Mouse (Mus musculus): ENCODE results near the gene Pnlip. TPM values are rescaled to one million over a fixed set of nuclear protein-coding genes. Genes with fewer than 3 reads are reported as not detected.

Gene Pnlip
- total and polyA plus RNA-seq, 2 experiments from 2014 or later, result 0.17 TPM; not detected in 1

GRCm38 (mm10) chr19:58663317-58663716, 11.0 kb downstream of the Pnlip start:
- H3K4me1 ChIP-seq (ENCODE audit: insufficient read depth, low read length), result no peaks in the 10 kb centered on the region
- H3K4me3 ChIP-seq (ENCODE audit: low read depth, low read length), result no peak overlapping the region
- no peak for DNase-seq (ENCODE audit: low spot score)
- TF ChIP-seq CTCF (IDR thresholded peaks at IDR 0.05), result no peak
- no peaks in the 10 kb centered on the region for H3K27me3 ChIP-seq (ENCODE audit: insufficient read depth, low read length)
- WGBS, result 78% methylated on average over 2 of the region's 2 CpGs
- no peak overlapping the region for H3K9ac ChIP-seq (replicated peaks; ENCODE audit: low read length, poor library complexity, severe bottlenecking)
- no peaks in the 10 kb centered on the region for H3K36me3 ChIP-seq (ENCODE audit: insufficient read depth, low read length)
- no peak overlapping the region for H3K4me2 ChIP-seq (ENCODE audit: low read depth, low read length, poor library complexity, severe bottlenecking)
- H3K27ac ChIP-seq (ENCODE audit: low read depth, low read length), result no peak overlapping the region
- H3K9me3 ChIP-seq (ENCODE audit: low read length), result no peaks in the 10 kb centered on the region
- ATAC-seq (ENCODE audit: low FRiP score), result no peak

DNA sequence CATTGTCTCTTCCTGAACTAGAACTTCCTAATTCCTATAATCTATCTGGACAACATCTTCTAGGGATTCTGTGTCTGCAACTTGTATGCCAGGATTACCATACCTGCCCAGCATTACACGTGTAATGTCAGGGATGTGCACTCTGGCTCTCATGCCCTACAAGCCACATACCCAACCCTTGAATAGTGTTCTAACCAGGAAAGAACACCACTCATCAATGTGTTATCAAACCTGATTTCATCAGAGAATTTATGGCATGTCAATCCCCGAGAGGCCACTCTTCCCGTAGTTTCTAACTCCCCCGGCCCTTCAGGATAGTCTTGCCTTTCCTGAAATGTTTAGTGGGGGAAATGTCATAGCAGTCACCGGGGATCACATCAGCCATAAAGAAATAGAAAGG, 12.6 kb downstream of the Pnlip start:
- TF ChIP-seq CTCF (IDR thresholded peaks at IDR 0.05), result no peak
- Histone ChIP-seq H3K4me1 (ENCODE audit: insufficient read depth, low read length) (no peaks in the 10 kb centered on the region), H3K9me3 (ENCODE audit: low read length) (no peaks in the 10 kb centered on the region), H3K27ac (ENCODE audit: low read depth, low read length) (no peak overlapping the region), H3K4me3 (ENCODE audit: low read depth, low read length) (no peak overlapping the region), H3K36me3 (ENCODE audit: insufficient read depth, low read length) (no peaks in the 10 kb centered on the region), H3K27me3 (ENCODE audit: insufficient read depth, low read length) (no peaks in the 10 kb centered on the region), H3K4me2 (ENCODE audit: low read depth, low read length, poor library complexity, severe bottlenecking) (no peak overlapping the region), H3K9ac (replicated peaks; ENCODE audit: low read length, poor library complexity, severe bottlenecking) (no peak overlapping the region)
- WGBS, result 89% methylated on average over 5 of the region's 5 CpGs
- ATAC-seq (ENCODE audit: low FRiP score), result no peak
- DNase-seq (ENCODE audit: low spot score), result no peak

DNA sequence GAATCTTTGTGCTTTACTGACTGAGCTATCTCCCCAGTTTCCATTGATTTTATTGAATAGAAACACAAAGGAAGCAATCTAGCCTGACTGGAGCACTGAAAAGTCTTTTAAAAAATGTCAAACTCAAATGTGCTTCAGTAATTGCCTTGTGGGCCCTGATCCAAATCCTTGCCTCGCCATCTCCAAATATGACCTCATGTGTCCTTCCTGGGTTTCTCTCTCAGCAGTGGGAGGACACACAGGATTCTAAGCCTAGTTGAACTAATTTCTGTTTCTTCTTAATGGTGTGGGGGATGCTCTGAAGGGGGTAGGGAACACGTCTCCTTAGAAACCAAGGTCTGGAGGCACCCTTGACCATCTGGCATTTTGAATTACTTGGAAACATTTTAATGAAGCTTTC, 22.3 kb downstream of the Pnlip start:
- H3K27ac ChIP-seq (ENCODE audit: low read depth, low read length), result no peak overlapping the region
- H3K36me3 ChIP-seq (ENCODE audit: insufficient read depth, low read length), result no peaks in the 10 kb centered on the region
- no peak overlapping the region for H3K4me2 ChIP-seq (ENCODE audit: low read depth, low read length, poor library complexity, severe bottlenecking)
- no peak overlapping the region for H3K4me3 ChIP-seq (ENCODE audit: low read depth, low read length)
- H3K9ac ChIP-seq (replicated peaks; ENCODE audit: low read length, poor library complexity, severe bottlenecking), result no peak overlapping the region
- no peaks in the 10 kb centered on the region for H3K4me1 ChIP-seq (ENCODE audit: insufficient read depth, low read length)
- TF ChIP-seq CTCF (IDR thresholded peaks at IDR 0.05), result no peak
- H3K9me3 ChIP-seq (ENCODE audit: low read length), result no peaks in the 10 kb centered on the region
- ATAC-seq (ENCODE audit: low FRiP score), result no peak
- peak; percentile 45 for DNase-seq (ENCODE audit: low spot score)
- H3K27me3 ChIP-seq (ENCODE audit: insufficient read depth, low read length), result no peaks in the 10 kb centered on the region
- 30% methylated on average over 2 of the region's 2 CpGs for WGBS

DNA sequence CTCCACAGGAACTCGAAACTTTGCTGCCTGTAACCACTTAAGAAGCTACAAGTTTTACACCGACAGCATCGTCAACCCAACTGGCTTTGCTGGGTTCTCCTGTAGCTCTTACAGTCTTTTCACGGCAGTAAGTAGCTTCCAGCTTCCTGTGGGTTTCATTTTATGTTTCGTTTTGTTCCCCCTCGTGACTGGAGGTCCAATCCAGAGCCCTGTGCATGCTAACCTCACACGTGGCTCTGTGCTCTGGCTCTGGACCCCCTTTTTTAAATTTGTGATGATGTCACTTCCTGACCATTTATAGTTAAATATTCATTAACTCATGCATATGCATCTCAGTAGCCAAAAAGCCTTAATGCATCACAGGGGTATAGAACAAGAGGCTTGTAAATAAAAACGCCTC, 24.8 kb downstream of the Pnlip start:
- Histone ChIP-seq H3K36me3 (ENCODE audit: insufficient read depth, low read length) (no peaks in the 10 kb centered on the region), H3K27ac (ENCODE audit: low read depth, low read length) (no peak overlapping the region), H3K4me3 (ENCODE audit: low read depth, low read length) (no peak overlapping the region), H3K4me1 (ENCODE audit: insufficient read depth, low read length) (no peaks in the 10 kb centered on the region), H3K9ac (replicated peaks; ENCODE audit: low read length, poor library complexity, severe bottlenecking) (no peak overlapping the region), H3K27me3 (ENCODE audit: insufficient read depth, low read length) (no peaks in the 10 kb centered on the region), H3K9me3 (ENCODE audit: low read length) (no peaks in the 10 kb centered on the region), H3K4me2 (ENCODE audit: low read depth, low read length, poor library complexity, severe bottlenecking) (no peak overlapping the region)
- DNase-seq (ENCODE audit: low spot score) (no peak), ATAC-seq (ENCODE audit: low FRiP score) (no peak)
- WGBS, result 80% methylated on average over 8 of the region's 8 CpGs
- no peak for TF ChIP-seq CTCF (IDR thresholded peaks at IDR 0.05)

GRCm38 (mm10) chr19:58688933-58689332, 36.6 kb downstream of the Pnlip start:
- H3K27ac ChIP-seq (ENCODE audit: low read depth, low read length), result no peak overlapping the region
- H3K9me3 ChIP-seq (ENCODE audit: low read length), result no peaks in the 10 kb centered on the region
- no peak overlapping the region for H3K9ac ChIP-seq (replicated peaks; ENCODE audit: low read length, poor library complexity, severe bottlenecking)
- no peaks in the 10 kb centered on the region for H3K27me3 ChIP-seq (ENCODE audit: insufficient read depth, low read length)
- H3K4me3 ChIP-seq (ENCODE audit: low read depth, low read length), result no peak overlapping the region
- ATAC-seq (ENCODE audit: low FRiP score), result no peak
- H3K4me2 ChIP-seq (ENCODE audit: low read depth, low read length, poor library complexity, severe bottlenecking), result no peak overlapping the region
- 90% methylated on average over 1 of the region's 1 CpGs for WGBS
- TF ChIP-seq CTCF (IDR thresholded peaks at IDR 0.05), result no peak
- no peaks in the 10 kb centered on the region for H3K4me1 ChIP-seq (ENCODE audit: insufficient read depth, low read length)
- no peak for DNase-seq (ENCODE audit: low spot score)
- no peaks in the 10 kb centered on the region for H3K36me3 ChIP-seq (ENCODE audit: insufficient read depth, low read length)

GRCm38 (mm10) chr19:58695314-58695713, 43.0 kb downstream of the Pnlip start:
- no peak for TF ChIP-seq CTCF (IDR thresholded peaks at IDR 0.05)
- no peaks in the 10 kb centered on the region for H3K9me3 ChIP-seq (ENCODE audit: low read length)
- ATAC-seq (ENCODE audit: low FRiP score) (no peak), DNase-seq (ENCODE audit: low spot score) (no peak)
- H3K36me3 ChIP-seq (ENCODE audit: insufficient read depth, low read length), result no peaks in the 10 kb centered on the region
- no peak overlapping the region for H3K4me2 ChIP-seq (ENCODE audit: low read depth, low read length, poor library complexity, severe bottlenecking)
- no peaks in the 10 kb centered on the region for H3K27me3 ChIP-seq (ENCODE audit: insufficient read depth, low read length)
- H3K27ac ChIP-seq (ENCODE audit: low read depth, low read length), result no peak overlapping the region
- H3K4me1 ChIP-seq (ENCODE audit: insufficient read depth, low read length), result no peaks in the 10 kb centered on the region
- no peak overlapping the region for H3K9ac ChIP-seq (replicated peaks; ENCODE audit: low read length, poor library complexity, severe bottlenecking)
- 85% methylated on average over 3 of the region's 3 CpGs for WGBS
- no peak overlapping the region for H3K4me3 ChIP-seq (ENCODE audit: low read depth, low read length)

Measured in midbrain, postnatal 0 days (tissue).